11 mouse cellular contexts compared by ENCODE assay signal in the genomic region with DNA sequence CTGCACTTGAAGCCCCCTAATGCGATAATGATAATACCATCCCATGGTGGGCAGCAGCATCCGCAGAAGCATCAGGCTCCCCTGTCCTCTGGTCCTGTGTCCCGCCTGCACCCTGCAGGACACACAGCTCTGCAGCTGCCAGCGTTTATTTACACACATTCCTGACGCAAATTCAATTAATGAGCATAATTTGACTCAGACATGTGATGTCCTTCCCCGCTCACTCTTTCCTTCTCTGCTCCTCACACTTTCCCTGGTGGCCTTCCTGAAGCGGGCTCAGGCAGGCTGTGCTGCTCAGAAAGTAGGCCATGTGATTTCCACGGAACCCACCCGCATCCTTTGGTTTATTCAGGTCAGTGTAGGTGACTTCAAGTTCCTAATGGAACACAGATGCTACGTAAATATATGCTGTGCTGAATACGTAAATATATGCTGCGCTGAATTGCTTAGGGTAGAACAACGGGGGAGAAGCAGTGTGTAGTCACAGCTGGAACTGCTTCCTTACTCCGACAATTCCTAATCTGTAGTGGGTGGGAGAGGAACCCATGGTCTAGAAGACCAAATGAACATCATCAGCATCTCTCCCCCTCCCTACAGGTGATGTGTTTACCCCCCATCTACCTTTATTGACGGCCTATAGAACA.
DNase-seq lines count a peak whose midpoint lies in the region; ATAC-seq and TF ChIP-seq lines count a peak whose summit lies in the region.
"Had no signal": no experiment of that assay in that cellular context is flagged by ENCODE, and none has a peak within 500 bp of the region (broad histone marks: within the 10 kb centered on the region; RNA-seq: fewer than 3 reads in every experiment).

No protein-coding gene starts in this region.

- H3K4me1 ChIP-seq in neural tube, embryonic 15.5 days: peaks cover 10% of the 10 kb centered on the region
- peaks cover 21% of the 10 kb centered on the region for H3K4me1 ChIP-seq in limb, embryonic 11.5 days (ENCODE audit: control insufficient read depth, insufficient read depth, low read length)
- H3K4me1 ChIP-seq: megakaryocyte, embryonic 14.5 days had no signal

- H3K9me3 ChIP-seq in neural tube, embryonic 15.5 days (replicated peaks): no peaks in the 10 kb centered on the region
- no peaks in the 10 kb centered on the region for H3K9me3 ChIP-seq in limb, embryonic 11.5 days (ENCODE audit: control insufficient read depth, low read length)
- H3K9me3 ChIP-seq: liver, embryonic 15.5 days; megakaryocyte, embryonic 14.5 days had no signal

- no peak overlapping the region for H3K9ac ChIP-seq in neural tube, embryonic 15.5 days (replicated peaks)
- no peak overlapping the region; the same call in 1 of the 2 replicates for H3K9ac ChIP-seq in limb, embryonic 11.5 days (ENCODE audit: low read length)
- H3K9ac ChIP-seq: liver, embryonic 15.5 days had no signal

- ATAC-seq in neural tube, embryonic 15.5 days (ENCODE audit: low FRiP score): no peak
- ATAC-seq in limb, embryonic 11.5 days (ENCODE audit: insufficient number of reproducible peaks, low FRiP score, low TSS enrichment, low read depth): peak; percentile 39; the same call in 1 of the 2 replicates

- 0 out of 2 replicates have a peak, but pooled peaks cover 4% of the 10 kb centered on the region for H3K27me3 ChIP-seq in neural tube, embryonic 15.5 days (replicated peaks)
- H3K27me3 ChIP-seq in limb, embryonic 11.5 days (ENCODE audit: control insufficient read depth, insufficient read depth, low read length): no peaks in the 10 kb centered on the region
- H3K27me3 ChIP-seq: liver, embryonic 15.5 days; megakaryocyte, embryonic 14.5 days had no signal

- intact Hi-C loops in left cerebral cortex, adult 2 months (cut with DNase I): no loop called here
- intact Hi-C loops in left cerebral cortex, postnatal 36 days (cut with DNase I): no loop called here

- no peak for TF ChIP-seq CTCF in left cerebral cortex, adult 2 months (IDR thresholded peaks at IDR 0.05)

- H3K4me3 ChIP-seq in neural tube, embryonic 15.5 days (replicated peaks): no peak overlapping the region
- no peak overlapping the region for H3K4me3 ChIP-seq in limb, embryonic 11.5 days (ENCODE audit: low read depth, low read length)
- no peak overlapping the region for H3K4me3 ChIP-seq in left cerebral cortex, adult 2 months
- H3K4me3 ChIP-seq: liver, embryonic 15.5 days; megakaryocyte, embryonic 14.5 days had no signal

- DNase-seq in embryo, embryonic 10 days (ENCODE audit: low spot score): peak; percentile 36
- DNase-seq in embryo, embryonic 9.5 days (ENCODE audit: extremely low spot score): no peak
- DNase-seq in neural tube, embryonic 10.5 days (ENCODE audit: extremely low spot score, low spot score): peak; percentile 26
- DNase-seq in limb, embryonic 11.5 days (ENCODE audit: low spot score): peak; percentile 42
- DNase-seq in T-cell, adult 2 months (ENCODE audit: low spot score): no peak
- no peak for DNase-seq in left cerebral cortex, adult 2 months (ENCODE audit: extremely low spot score in 1 of 2, low spot score in 2 of 2)
- DNase-seq in left cerebral cortex, postnatal 36 days (ENCODE audit: low spot score in 2 of 2): no peak
- DNase-seq: heart, postnatal 10 days had no signal

- H3K27ac ChIP-seq in neural tube, embryonic 15.5 days (replicated peaks): no peak overlapping the region
- peak overlapping the region; percentile 69; the same call in 1 of the 2 replicates for H3K27ac ChIP-seq in limb, embryonic 11.5 days (replicated peaks; ENCODE audit: low read depth, low read length)
- no peak overlapping the region for H3K27ac ChIP-seq in left cerebral cortex, adult 2 months
- H3K27ac ChIP-seq: liver, embryonic 15.5 days had no signal

- H3K36me3 ChIP-seq in neural tube, embryonic 15.5 days: no peaks in the 10 kb centered on the region
- no peaks in the 10 kb centered on the region for H3K36me3 ChIP-seq in limb, embryonic 11.5 days (ENCODE audit: control insufficient read depth, insufficient read depth, low read length)
- H3K36me3 ChIP-seq: liver, embryonic 15.5 days had no signal

- 61% methylated on average over 15 of the region's 15 CpGs for WGBS in neural tube, embryonic 15.5 days
- WGBS in limb, embryonic 11.5 days: 34% methylated on average over 15 of the region's 15 CpGs

- no peak overlapping the region for H3K4me2 ChIP-seq in neural tube, embryonic 15.5 days
- no peak overlapping the region for H3K4me2 ChIP-seq in limb, embryonic 11.5 days (ENCODE audit: low read depth, severe bottlenecking)
- H3K4me2 ChIP-seq: liver, embryonic 15.5 days had no signal

Comparison
In these comparisons a context has a peak if more than half of its experiments do, and no peak if none do; other contexts are left out.
1. DNase-seq: peak in embryo, embryonic 10 days (single experiment), neural tube, embryonic 10.5 days (single experiment) and limb, embryonic 11.5 days (single experiment); none in embryo, embryonic 9.5 days (single experiment), T-cell, adult 2 months (single experiment), left cerebral cortex, adult 2 months (0 of 2) and left cerebral cortex, postnatal 36 days (0 of 2).